Mouse (Mus musculus) liver, embryonic 14.5 days (tissue): ENCODE measurements around the gene Ing4. TPM values are rescaled to one million over a fixed set of nuclear protein-coding genes. Genes with fewer than 3 reads are reported as not detected.

Experiments used
- ATAC-seq: fragments of 200-750 bp; cut with Nextera tagmentation; 2 replicates; pipeline ENCODE4 v1.8.0; 2017; ENCODE audit warnings: moderate number of reproducible peaks, mild to moderate bottlenecking, moderate library complexity; ENCODE audit not compliant: insufficient read depth
- DNase-seq, 3 experiments: peaks; one replicate each; pipeline ENCODE4 v3.0.0-alpha.2; 2012 to 2013; ENCODE audit warnings: low read depth in 3 of 3, low spot score in 3 of 3
- H3K27ac ChIP-seq: fragments of 300-500 bp; sonication (generic); 2 replicates; pipeline ENCODE4 v1.5.1; 2014; ENCODE audit warnings: moderate library complexity, mild to moderate bottlenecking, control low read depth, inconsistent platforms
- H3K27me3 ChIP-seq: fragments of 300-500 bp; sonication (generic); 2 replicates; pipeline ENCODE4 v1.6.1; 2014; ENCODE audit warnings: mild to moderate bottlenecking, low read length, moderate library complexity; ENCODE audit not compliant: control insufficient read depth, insufficient read depth
- H3K36me3 ChIP-seq: fragments of 300-500 bp; sonication (generic); replicated peaks from 2 replicates; pipeline ENCODE4 v1.6.1; 2014; ENCODE audit warnings: low read depth; ENCODE audit not compliant: control insufficient read depth, insufficient read depth
- H3K4me1 ChIP-seq, 2 experiments: fragments of 200-500 bp in 1 of 2; fragments of 300-500 bp in 1 of 2; sonication (generic) in 1 of 2; replicated peaks; 2 replicates each; pipeline ENCODE4 v1.6.1; 2012 to 2014; ENCODE audit warnings: antibody characterized with exemption in 1 of 2, inconsistent platforms in 1 of 2, low read length in 1 of 2; ENCODE audit not compliant: control insufficient read depth in 2 of 2, insufficient read depth in 2 of 2
- H3K4me2 ChIP-seq: fragments of 300-500 bp; sonication (generic); 2 replicates; pipeline ENCODE4 v1.6.1; 2014; ENCODE audit warnings: low read depth, mild to moderate bottlenecking, control low read depth, moderate library complexity
- H3K4me3 ChIP-seq, 2 experiments: fragments of 200-500 bp in 1 of 2; fragments of 300-500 bp in 1 of 2; sonication (generic) in 1 of 2; 2 replicates each; pipeline ENCODE4 v1.5.1; 2012 to 2014; ENCODE audit warnings: low read depth in 2 of 2, low read length in 2 of 2, mild to moderate bottlenecking in 2 of 2, control low read depth in 1 of 2, inconsistent platforms in 1 of 2, moderate library complexity in 1 of 2; ENCODE audit not compliant: insufficient read depth in 1 of 2
- H3K9ac ChIP-seq: fragments of 300-500 bp; sonication (generic); replicated peaks from 2 replicates; pipeline ENCODE4 v1.6.1; 2014; ENCODE audit warnings: mild to moderate bottlenecking, control low read depth, moderate library complexity
- H3K9me3 ChIP-seq: fragments of 300-500 bp; sonication (generic); 2 replicates; pipeline ENCODE4 v1.6.1; 2016; ENCODE audit warnings: low read length, mixed read lengths; ENCODE audit not compliant: control insufficient read depth
- CTCF ChIP-seq: IDR thresholded peaks from 2 replicates; pipeline ENCODE4 v1.5.1; 2016; ENCODE audit warnings: antibody characterized with exemption, low read depth, control low read depth
- EP300 ChIP-seq: IDR thresholded peaks from 2 replicates; pipeline ENCODE4 v1.6.1; 2016; ENCODE audit warnings: antibody characterized with exemption, low read depth
- WGBS: fragments of 180-500 bp; shearing (Covaris S2); extraction: QIAGEN DNeasy Blood & Tissue Kit; methylation state at CpG from one replicate; pipeline ENCODE4 v1.1.7; 2014; ENCODE audit not compliant: insufficient replicate concordance; 5-methylcytosine and 5-hydroxymethylcytosine counted together
- polyA plus RNA-seq, 2 experiments: library from polyadenylated mRNA; depleted of rRNA in 1 of 2; stranded (reverse) in 1 of 2; unstranded in 1 of 2; fragments of >200 nt; fragmentation: Nextera tagmentation in 1 of 2; extraction: Ambion mirVana in 1 of 2; gene quantifications; 2 replicates each; pipeline versions ENCODE4 v1.2.1 to v1.2.3; 2012 to 2014

Gene Ing4
- polyA plus RNA-seq, 2 experiments = 17.2 to 17.9 TPM

DNA sequence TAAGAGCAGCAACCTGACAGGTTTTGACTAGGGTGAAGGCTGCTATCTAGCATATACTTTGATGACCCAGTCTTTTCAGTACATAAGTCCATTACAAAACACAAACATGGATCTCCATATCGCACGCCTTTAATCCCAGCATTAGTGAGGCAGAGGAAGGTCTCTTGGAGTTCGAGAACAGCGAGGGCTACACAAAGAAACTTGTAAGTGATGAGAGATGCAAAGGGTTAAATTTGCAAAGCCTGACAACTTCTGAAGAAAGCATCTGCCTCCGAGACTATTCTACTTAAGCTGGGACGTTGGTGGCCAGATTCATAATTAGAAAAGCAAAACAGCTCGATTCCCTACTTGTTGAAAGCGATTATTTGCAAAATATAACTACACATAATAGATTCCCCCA lies 429 bp upstream of the Ing4 start:
- Histone ChIP-seq H3K4me2 (peak overlapping the region; percentile 92), H3K4me3 (peak overlapping the region; percentile 71 to 94), H3K4me1 (peaks cover 18 to 27% of the 10 kb centered on the region in 2 experiments), H3K36me3 (peaks cover 22% of the 10 kb centered on the region), H3K27ac (peak overlapping the region; percentile 57), H3K9ac (peak overlapping the region; percentile 54), H3K27me3 (no peaks in the 10 kb centered on the region), H3K9me3 (no peaks in the 10 kb centered on the region)
- TF ChIP-seq EP300 (no peak), CTCF (no peak)
- WGBS = 7% methylated on average over 8 of the region's 8 CpGs
- DNase-seq = no peak
- ATAC-seq = peak; percentile 13; the same call in 1 of the 2 replicates

DNA sequence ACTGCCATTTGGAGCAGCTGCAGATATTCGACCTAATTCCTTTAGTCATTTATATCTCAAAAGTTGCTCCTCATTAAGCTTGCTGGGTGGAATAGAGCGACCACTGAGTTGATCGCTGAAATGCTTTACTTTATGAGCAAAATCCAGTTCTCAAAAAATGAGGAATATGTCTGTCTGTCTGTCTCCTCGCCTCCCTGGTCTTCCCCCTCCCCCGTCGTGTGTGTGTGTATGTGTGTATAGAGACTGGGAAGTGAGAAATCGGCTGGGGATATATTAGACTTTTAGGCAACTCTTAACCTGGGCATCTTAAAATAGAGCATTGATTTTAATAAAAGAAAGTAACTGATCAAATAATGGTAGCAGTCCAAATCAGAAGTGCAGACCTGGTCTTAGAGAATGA lies 661 bp downstream of the Ing4 start:
- WGBS = 4% methylated on average over 7 of the region's 7 CpGs
- H3K27ac ChIP-seq = peak overlapping the region; percentile 26
- no peaks in the 10 kb centered on the region for H3K27me3 ChIP-seq
- H3K4me2 ChIP-seq = peak overlapping the region; percentile 92
- no peak for TF ChIP-seq EP300
- TF ChIP-seq CTCF = no peak
- ATAC-seq (no peak), DNase-seq (no peak)
- H3K9me3 ChIP-seq = no peaks in the 10 kb centered on the region
- peaks cover 25% of the 10 kb centered on the region for H3K36me3 ChIP-seq
- peak overlapping the region; percentile 71 to 94 for H3K4me3 ChIP-seq
- H3K9ac ChIP-seq = peak overlapping the region; percentile 76
- peaks cover 18 to 27% of the 10 kb centered on the region in 2 experiments for H3K4me1 ChIP-seq

GRCm38 (mm10) chr6:125041047-125041446 lies 1.5 kb downstream of the Ing4 start:
- WGBS = 43% methylated on average over 7 of the region's 7 CpGs

DNA sequence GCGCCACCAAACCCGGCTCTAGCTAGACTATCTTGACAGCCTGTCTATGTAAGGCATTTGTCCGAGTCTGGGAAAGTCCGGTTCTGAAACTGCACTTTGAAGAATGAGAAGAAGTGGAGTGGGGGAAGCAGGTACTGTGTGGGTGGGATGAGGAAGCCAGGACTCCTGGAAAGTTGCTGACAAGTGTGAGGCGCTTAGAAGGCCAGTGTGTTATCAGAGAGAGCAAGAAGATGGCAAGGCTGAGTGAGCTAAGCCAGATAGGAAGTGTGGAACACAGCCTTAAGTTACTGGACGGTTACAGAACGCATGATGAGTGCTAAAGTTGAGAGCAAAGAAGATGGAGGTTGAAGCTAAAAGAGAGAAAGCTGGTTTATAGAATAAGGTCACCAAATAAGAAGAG lies 2.5 kb downstream of the Ing4 start:
- Histone ChIP-seq H3K9me3 (no peaks in the 10 kb centered on the region), H3K4me1 (peaks cover 18 to 27% of the 10 kb centered on the region in 2 experiments), H3K9ac (no peak overlapping the region), H3K4me3 (no peak overlapping the region), H3K36me3 (peaks cover 11% of the 10 kb centered on the region), H3K27me3 (no peaks in the 10 kb centered on the region), H3K4me2 (no peak overlapping the region), H3K27ac (peak overlapping the region; percentile 7; the same call in 1 of the 2 replicates)
- TF ChIP-seq EP300 (no peak), CTCF (no peak)
- DNase-seq = no peak
- 57% methylated on average over 7 of the region's 7 CpGs for WGBS
- ATAC-seq = no peak

More at GRCm38 (mm10) chr6:125041047-125041446, 1.5 kb downstream of the Ing4 start:
- no peaks in the 10 kb centered on the region for H3K9me3 ChIP-seq
- H3K27me3 ChIP-seq = no peaks in the 10 kb centered on the region
- no peak overlapping the region for H3K9ac ChIP-seq
- TF ChIP-seq EP300 (no peak), CTCF (no peak)
- ATAC-seq = no peak
- DNase-seq = peak in 1 of 3 experiments; percentile 36
- H3K27ac ChIP-seq = no peak overlapping the region
- H3K36me3 ChIP-seq = peaks cover 17% of the 10 kb centered on the region
- H3K4me1 ChIP-seq = peaks cover 18 to 27% of the 10 kb centered on the region in 2 experiments
- H3K4me3 ChIP-seq = no peak overlapping the region
- peak overlapping the region; percentile 92 for H3K4me2 ChIP-seq

DNA sequence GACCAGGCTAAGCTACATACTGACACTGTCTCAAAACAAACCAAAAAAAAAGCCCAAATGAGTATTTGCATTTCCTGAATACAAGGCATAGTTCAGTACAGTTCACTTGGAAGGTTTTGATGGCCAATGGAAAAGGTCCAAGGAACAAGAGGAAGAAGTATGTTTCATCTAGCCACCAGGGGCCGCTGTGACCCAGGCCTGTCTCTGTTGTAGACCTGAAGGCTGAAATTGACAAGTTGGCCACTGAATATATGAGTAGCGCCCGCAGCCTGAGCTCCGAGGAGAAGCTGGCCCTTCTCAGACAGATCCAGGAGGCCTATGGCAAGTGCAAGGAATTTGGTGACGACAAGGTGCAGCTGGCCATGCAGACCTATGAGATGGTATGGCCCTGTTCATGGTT lies 7.1 kb downstream of the Ing4 start:
- ATAC-seq (no peak), DNase-seq (peak; percentile 53 to 64 (median 59))
- no peaks in the 10 kb centered on the region for H3K9me3 ChIP-seq
- H3K4me1 ChIP-seq = peaks cover 0 to 7% of the 10 kb centered on the region in 2 experiments; a peak in 3 of 4 replicates
- no peak overlapping the region for H3K27ac ChIP-seq
- 27% methylated on average over 5 of the region's 5 CpGs for WGBS
- H3K27me3 ChIP-seq = no peaks in the 10 kb centered on the region
- TF ChIP-seq CTCF (peak; percentile 92), EP300 (no peak)
- no peak overlapping the region for H3K4me2 ChIP-seq
- peaks cover 11% of the 10 kb centered on the region for H3K36me3 ChIP-seq
- no peak overlapping the region for H3K4me3 ChIP-seq
- H3K9ac ChIP-seq = no peak overlapping the region
